Mouse (Mus musculus): ENCODE measurements around the gene Tmem235. TPM values are rescaled to one million over a fixed set of nuclear protein-coding genes. Genes with fewer than 3 reads are reported as not detected.

Tmem235 gene
- polyA plus RNA-seq, 1 experiment = 5.3 TPM

DNA sequence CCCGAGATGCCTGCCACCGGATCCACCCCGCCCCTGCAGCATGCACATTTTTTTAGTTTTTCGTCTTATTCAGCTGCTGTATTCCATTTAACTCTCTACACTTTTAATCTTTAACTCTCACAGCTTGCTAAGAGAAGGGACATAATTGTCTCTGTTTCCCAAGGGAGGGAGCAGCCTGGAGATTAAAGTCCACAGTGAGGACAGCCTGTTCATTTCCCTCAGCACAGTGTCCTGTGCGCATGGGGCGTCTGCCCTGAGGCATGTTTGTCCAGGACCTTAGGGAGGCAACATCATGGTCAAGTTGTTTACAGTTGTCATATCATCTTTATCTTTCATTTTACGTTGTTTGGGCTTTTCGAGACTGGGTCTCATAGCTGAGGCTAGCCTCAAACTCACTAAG, 26.5 kb upstream of the Tmem235 start:
- TF ChIP-seq POLR2A (IDR thresholded peaks at IDR 0.05; ENCODE audit: control insufficient read depth, low read depth, low read length) = 0 out of 2 replicates have a peak, but pooled peaks have one; percentile 21
- TF ChIP-seq CTCF (IDR thresholded peaks at IDR 0.05; ENCODE audit: control insufficient read depth, insufficient read depth, insufficient replicate concordance, low read depth, low read length) = no peak
- Histone ChIP-seq H3K36me3 (ENCODE audit: control insufficient read depth, insufficient read depth, low read length) (no peaks in the 10 kb centered on the region), H3K4me3 (ENCODE audit: control insufficient read depth, low read depth, low read length) (no peak overlapping the region), H3K4me1 (ENCODE audit: control insufficient read depth, insufficient read depth, low read length) (peaks cover 21% of the 10 kb centered on the region), H3K27ac (ENCODE audit: control insufficient read depth, insufficient read depth, low read depth, low read length) (peak overlapping the region; percentile 41), H3K27me3 (ENCODE audit: control insufficient read depth, insufficient read depth, low read length) (no peaks in the 10 kb centered on the region)

DNA sequence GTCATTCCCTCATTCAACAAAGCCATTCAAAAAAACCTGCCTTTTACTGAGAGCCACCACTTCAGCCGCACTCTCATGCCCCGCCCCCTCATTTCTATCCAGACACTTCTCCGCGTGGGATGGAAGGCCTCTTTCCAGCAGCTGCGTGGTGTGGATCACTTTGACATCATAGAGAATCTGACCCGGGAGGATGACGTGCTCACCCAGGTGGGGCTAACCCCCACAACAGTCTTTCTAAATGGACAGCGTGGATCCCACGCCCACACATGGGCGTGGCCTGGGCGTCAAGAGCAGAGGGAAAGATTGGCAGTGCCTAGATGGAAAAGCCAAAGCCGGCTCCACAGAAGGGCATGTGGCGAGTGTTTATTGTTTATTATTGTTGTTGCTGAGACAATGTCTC, 24.2 kb upstream of the Tmem235 start:
- Histone ChIP-seq H3K4me3 (ENCODE audit: control insufficient read depth, low read depth, low read length) (peak overlapping the region; percentile 41), H3K4me1 (ENCODE audit: control insufficient read depth, insufficient read depth, low read length) (peaks cover 21% of the 10 kb centered on the region), H3K27me3 (ENCODE audit: control insufficient read depth, insufficient read depth, low read length) (no peaks in the 10 kb centered on the region), H3K36me3 (ENCODE audit: control insufficient read depth, insufficient read depth, low read length) (no peaks in the 10 kb centered on the region), H3K27ac (ENCODE audit: control insufficient read depth, insufficient read depth, low read depth, low read length) (no peak overlapping the region)
- TF ChIP-seq CTCF (IDR thresholded peaks at IDR 0.05; ENCODE audit: control insufficient read depth, insufficient read depth, insufficient replicate concordance, low read depth, low read length) = no peak
- TF ChIP-seq POLR2A (IDR thresholded peaks at IDR 0.05; ENCODE audit: control insufficient read depth, low read depth, low read length) = no peak

DNA sequence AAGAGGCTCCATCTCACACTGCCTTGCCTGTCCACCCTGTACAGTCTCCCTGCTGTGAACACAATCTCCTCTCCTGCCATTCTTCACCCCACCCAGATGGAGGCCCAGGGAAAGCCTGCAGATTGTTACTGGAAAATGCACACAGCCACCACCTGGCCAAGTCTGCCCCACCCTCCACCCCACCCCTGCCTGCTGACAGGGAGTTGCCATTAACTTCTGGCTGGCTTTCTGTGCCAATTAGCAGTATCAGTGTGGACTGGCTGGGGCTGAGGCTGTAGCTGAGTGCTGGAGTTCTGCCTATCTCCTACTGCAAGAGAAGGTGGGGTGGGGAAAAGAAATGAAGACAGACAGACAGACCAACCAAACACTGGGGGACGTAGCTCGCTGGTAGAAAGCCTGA, 22.0 kb upstream of the Tmem235 start:
- no peak overlapping the region for H3K27ac ChIP-seq (ENCODE audit: control insufficient read depth, insufficient read depth, low read depth, low read length)
- no peak overlapping the region for H3K4me3 ChIP-seq (ENCODE audit: control insufficient read depth, low read depth, low read length)
- no peaks in the 10 kb centered on the region for H3K36me3 ChIP-seq (ENCODE audit: control insufficient read depth, insufficient read depth, low read length)
- no peaks in the 10 kb centered on the region for H3K27me3 ChIP-seq (ENCODE audit: control insufficient read depth, insufficient read depth, low read length)
- TF ChIP-seq POLR2A (IDR thresholded peaks at IDR 0.05; ENCODE audit: control insufficient read depth, low read depth, low read length) (no peak), CTCF (IDR thresholded peaks at IDR 0.05; ENCODE audit: control insufficient read depth, insufficient read depth, insufficient replicate concordance, low read depth, low read length) (no peak)
- H3K4me1 ChIP-seq (ENCODE audit: control insufficient read depth, insufficient read depth, low read length) = peaks cover 9% of the 10 kb centered on the region

DNA sequence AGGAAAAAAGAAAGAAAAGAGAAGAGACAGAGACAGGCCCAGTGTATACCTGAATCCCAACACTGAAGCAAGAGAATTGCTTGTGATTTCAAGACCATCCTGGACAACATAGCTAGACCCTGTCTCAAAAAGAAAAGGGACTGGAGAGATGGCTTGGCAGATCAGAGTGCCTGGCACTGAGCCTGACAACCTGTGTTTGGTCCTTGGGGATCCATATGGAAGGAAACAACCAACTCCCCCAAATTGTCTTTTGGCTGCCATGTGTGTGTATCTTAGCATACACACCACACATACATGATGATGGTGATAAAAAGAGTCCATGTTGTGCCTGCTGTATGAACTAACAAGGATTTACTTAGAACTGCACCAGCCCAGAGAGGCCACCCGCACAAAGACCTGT, 21.5 kb upstream of the Tmem235 start:
- H3K27me3 ChIP-seq (ENCODE audit: control insufficient read depth, insufficient read depth, low read length) = no peaks in the 10 kb centered on the region
- no peaks in the 10 kb centered on the region for H3K36me3 ChIP-seq (ENCODE audit: control insufficient read depth, insufficient read depth, low read length)
- TF ChIP-seq POLR2A (IDR thresholded peaks at IDR 0.05; ENCODE audit: control insufficient read depth, low read depth, low read length) = no peak
- no peak overlapping the region for H3K27ac ChIP-seq (ENCODE audit: control insufficient read depth, insufficient read depth, low read depth, low read length)
- peaks cover 9% of the 10 kb centered on the region for H3K4me1 ChIP-seq (ENCODE audit: control insufficient read depth, insufficient read depth, low read length)
- H3K4me3 ChIP-seq (ENCODE audit: control insufficient read depth, low read depth, low read length) = no peak overlapping the region

DNA sequence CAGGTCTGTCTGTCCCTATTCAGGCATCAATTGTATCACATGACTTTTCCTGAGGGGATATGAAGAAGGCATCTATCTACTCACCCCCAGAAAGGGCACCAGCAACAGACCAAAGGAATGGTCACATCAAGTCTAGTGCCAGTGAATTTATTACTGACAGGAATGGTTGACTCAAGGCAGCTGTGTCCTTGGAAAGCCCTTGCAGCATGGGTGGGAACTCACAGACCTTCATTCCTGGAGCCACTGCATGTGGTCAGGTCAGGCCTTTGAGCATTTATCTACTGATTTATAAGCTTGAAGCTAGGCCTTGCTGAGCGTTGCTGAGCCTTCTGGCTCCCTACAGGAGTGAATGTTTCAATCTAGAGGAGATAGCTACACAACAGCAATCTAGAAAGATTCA, 19.6 kb upstream of the Tmem235 start:
- Histone ChIP-seq H3K4me3 (ENCODE audit: control insufficient read depth, low read depth, low read length) (no peak overlapping the region), H3K4me1 (ENCODE audit: control insufficient read depth, insufficient read depth, low read length) (peaks cover 9% of the 10 kb centered on the region), H3K27me3 (ENCODE audit: control insufficient read depth, insufficient read depth, low read length) (no peaks in the 10 kb centered on the region), H3K27ac (ENCODE audit: control insufficient read depth, insufficient read depth, low read depth, low read length) (no peak overlapping the region), H3K36me3 (ENCODE audit: control insufficient read depth, insufficient read depth, low read length) (no peaks in the 10 kb centered on the region)
- no peak for TF ChIP-seq POLR2A (IDR thresholded peaks at IDR 0.05; ENCODE audit: control insufficient read depth, low read depth, low read length)
- no peak for TF ChIP-seq CTCF (IDR thresholded peaks at IDR 0.05; ENCODE audit: control insufficient read depth, insufficient read depth, insufficient replicate concordance, low read depth, low read length)

DNA sequence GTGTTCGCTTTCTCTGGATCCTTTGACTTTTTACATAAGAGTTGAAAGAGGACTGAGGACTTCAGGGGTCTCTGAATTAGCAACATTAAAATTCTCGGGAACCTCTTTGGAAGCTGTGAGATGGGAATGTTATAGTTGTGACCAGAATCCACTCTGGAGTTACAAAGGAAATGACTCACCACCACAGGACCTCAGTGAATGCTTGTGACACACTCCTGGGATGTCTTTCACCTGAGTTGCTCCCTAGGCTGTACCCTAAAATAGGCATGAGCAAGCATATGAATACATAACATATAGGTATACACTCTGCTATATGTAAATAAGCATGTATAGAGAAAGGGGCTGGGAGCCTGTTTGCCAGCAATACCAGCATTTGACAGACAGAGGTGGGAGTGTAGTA, 17.1 kb upstream of the Tmem235 start:
- no peak overlapping the region for H3K4me3 ChIP-seq (ENCODE audit: control insufficient read depth, low read depth, low read length)
- TF ChIP-seq POLR2A (IDR thresholded peaks at IDR 0.05; ENCODE audit: control insufficient read depth, low read depth, low read length) (no peak), CTCF (IDR thresholded peaks at IDR 0.05; ENCODE audit: control insufficient read depth, insufficient read depth, insufficient replicate concordance, low read depth, low read length) (no peak)
- H3K4me1 ChIP-seq (ENCODE audit: control insufficient read depth, insufficient read depth, low read length) = peaks cover 7% of the 10 kb centered on the region
- H3K27me3 ChIP-seq (ENCODE audit: control insufficient read depth, insufficient read depth, low read length) = no peaks in the 10 kb centered on the region
- H3K27ac ChIP-seq (ENCODE audit: control insufficient read depth, insufficient read depth, low read depth, low read length) = no peak overlapping the region
- no peaks in the 10 kb centered on the region for H3K36me3 ChIP-seq (ENCODE audit: control insufficient read depth, insufficient read depth, low read length)

DNA sequence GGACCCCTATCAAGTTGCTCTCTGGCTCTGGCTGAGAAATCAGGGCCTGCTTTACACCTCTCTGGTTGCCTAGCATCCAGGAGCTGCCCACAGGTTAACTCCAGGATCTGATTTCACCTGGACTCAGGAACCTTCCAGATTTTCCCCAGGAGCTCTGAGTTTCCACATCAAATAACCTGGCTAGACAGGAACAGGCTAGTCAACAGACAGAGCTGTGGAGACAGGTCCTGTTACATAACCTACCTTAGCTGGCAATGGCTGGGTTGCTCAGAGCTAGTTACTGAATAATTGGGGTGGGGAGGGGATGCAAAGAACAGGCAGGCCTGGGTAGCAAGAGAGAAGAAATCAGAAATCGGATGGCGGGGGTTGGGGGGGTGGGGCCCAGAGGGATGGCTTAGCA, 15.6 kb upstream of the Tmem235 start:
- no peak for TF ChIP-seq POLR2A (IDR thresholded peaks at IDR 0.05; ENCODE audit: control insufficient read depth, low read depth, low read length)
- TF ChIP-seq CTCF (IDR thresholded peaks at IDR 0.05; ENCODE audit: control insufficient read depth, insufficient read depth, insufficient replicate concordance, low read depth, low read length) = no peak
- H3K4me3 ChIP-seq (ENCODE audit: control insufficient read depth, low read depth, low read length) = no peak overlapping the region
- no peaks in the 10 kb centered on the region for H3K27me3 ChIP-seq (ENCODE audit: control insufficient read depth, insufficient read depth, low read length)
- H3K36me3 ChIP-seq (ENCODE audit: control insufficient read depth, insufficient read depth, low read length) = no peaks in the 10 kb centered on the region
- H3K4me1 ChIP-seq (ENCODE audit: control insufficient read depth, insufficient read depth, low read length) = peaks cover 14% of the 10 kb centered on the region
- no peak overlapping the region for H3K27ac ChIP-seq (ENCODE audit: control insufficient read depth, insufficient read depth, low read depth, low read length)

DNA sequence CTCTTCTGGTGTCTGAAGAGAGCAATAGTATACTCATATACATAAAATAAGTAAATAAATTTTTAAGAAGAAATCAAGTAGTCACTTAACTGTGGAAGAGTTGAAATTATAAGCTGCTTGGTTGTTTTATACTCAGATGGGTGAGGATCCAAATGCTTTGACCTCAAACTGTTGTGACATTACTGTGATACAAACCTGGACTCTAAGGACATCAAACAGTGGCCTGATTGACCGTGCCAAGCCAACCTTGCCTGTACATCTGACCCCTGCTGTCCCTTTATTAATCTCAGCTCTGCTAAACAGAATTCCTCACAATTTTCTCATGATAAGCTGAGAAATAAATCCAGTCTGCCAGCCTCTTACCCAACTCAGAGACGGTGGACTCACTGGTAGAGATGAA, 14.9 kb upstream of the Tmem235 start:
- Histone ChIP-seq H3K36me3 (ENCODE audit: control insufficient read depth, insufficient read depth, low read length) (no peaks in the 10 kb centered on the region; the same call in 1 of the 2 replicates), H3K27me3 (ENCODE audit: control insufficient read depth, insufficient read depth, low read length) (no peaks in the 10 kb centered on the region), H3K27ac (ENCODE audit: control insufficient read depth, insufficient read depth, low read depth, low read length) (no peak overlapping the region), H3K4me1 (ENCODE audit: control insufficient read depth, insufficient read depth, low read length) (peaks cover 14% of the 10 kb centered on the region), H3K4me3 (ENCODE audit: control insufficient read depth, low read depth, low read length) (no peak overlapping the region)
- TF ChIP-seq POLR2A (IDR thresholded peaks at IDR 0.05; ENCODE audit: control insufficient read depth, low read depth, low read length) (no peak), CTCF (IDR thresholded peaks at IDR 0.05; ENCODE audit: control insufficient read depth, insufficient read depth, insufficient replicate concordance, low read depth, low read length) (no peak)
